In the genomic region with DNA sequence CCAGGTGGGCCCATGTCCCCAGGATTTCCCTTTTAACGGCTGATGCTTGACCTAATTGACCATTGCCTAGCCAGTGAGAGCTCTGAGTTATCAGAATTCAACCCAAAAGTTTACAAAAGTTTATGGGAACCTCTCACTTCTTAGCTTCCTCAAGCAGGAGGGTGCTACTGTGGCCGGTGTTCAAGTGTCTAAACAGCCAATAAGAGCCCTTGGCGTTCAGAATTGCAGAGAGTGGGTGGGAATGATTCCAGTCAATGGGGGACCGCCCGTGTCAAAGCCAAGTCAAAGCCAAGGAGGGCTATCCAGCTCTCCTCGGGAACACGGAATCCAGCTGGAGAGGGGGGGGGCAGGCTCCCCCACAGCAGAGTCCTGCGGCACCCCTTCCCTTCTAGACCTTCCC, we compare ENCODE assay signal across 21 mouse cellular contexts.
"Had no signal": no experiment of that assay in that cellular context is flagged by ENCODE, and none has a peak within 500 bp of the region (broad histone marks: within the 10 kb centered on the region; RNA-seq: fewer than 3 reads in every experiment).

No protein-coding gene starts in this region.

- ATAC-seq: midbrain, embryonic 16.5 days had no signal

- H3K4me3 ChIP-seq: limb, embryonic 12.5 days; limb, embryonic 15.5 days; lung, embryonic 15.5 days; midbrain, embryonic 12.5 days; neural tube, embryonic 12.5 days; neural tube, embryonic 15.5 days had no signal

- H3K27ac ChIP-seq: intestine, embryonic 15.5 days; limb, embryonic 12.5 days; limb, embryonic 15.5 days; liver, embryonic 14.5 days; lung, embryonic 15.5 days; midbrain, embryonic 12.5 days; neural tube, embryonic 12.5 days; neural tube, embryonic 15.5 days; stomach, postnatal 0 days had no signal

- H3K9me3 ChIP-seq: intestine, embryonic 15.5 days; limb, embryonic 12.5 days; limb, embryonic 15.5 days; lung, embryonic 15.5 days; midbrain, embryonic 12.5 days; neural tube, embryonic 12.5 days; neural tube, embryonic 15.5 days had no signal

- DNase-seq: kidney, adult 11 months; kidney, adult 9 months; kidney, postnatal 14 days; kidney, postnatal 4 days; layer of hippocampus, postnatal 36 days; lung, adult 18-20 months; lung, postnatal 10 days; lung, postnatal 36 days; right cerebral cortex, postnatal 4 days; thymus, adult 18-20 months; thymus, postnatal 36 days had no signal

- H3K4me2 ChIP-seq: limb, embryonic 15.5 days; lung, embryonic 15.5 days; neural tube, embryonic 15.5 days had no signal

- H3K9ac ChIP-seq: intestine, embryonic 15.5 days; limb, embryonic 12.5 days; limb, embryonic 15.5 days; liver, embryonic 14.5 days; lung, embryonic 15.5 days; midbrain, embryonic 12.5 days; neural tube, embryonic 12.5 days; neural tube, embryonic 15.5 days had no signal

- H3K36me3 ChIP-seq: intestine, embryonic 15.5 days; limb, embryonic 12.5 days; limb, embryonic 15.5 days; lung, embryonic 15.5 days had no signal
